In genomic region chr1:90952808-90953207, GRCm38 (mm10) we compare ENCODE assay signal across 23 mouse cellular contexts. TPM values are rescaled to one million over a fixed set of nuclear protein-coding genes. Genes with fewer than 3 reads are reported as not detected.
DNase-seq lines count a peak whose midpoint lies in the region; ATAC-seq and TF ChIP-seq lines count a peak whose summit lies in the region.
"Had no signal": no experiment of that assay in that cellular context is flagged by ENCODE, and none has a peak within 500 bp of the region (broad histone marks: within the 10 kb centered on the region; RNA-seq: fewer than 3 reads in every experiment).

Gene Prlh, plus strand, starts transcription at chr1:90953108.

- H3K4me2 ChIP-seq in hindbrain, embryonic 16.5 days (ENCODE audit: low read length): peak within 1 kb of the TSS; percentile 12; the same call in 1 of the 2 replicates
- H3K4me2 ChIP-seq in hindbrain, embryonic 12.5 days (replicated peaks): no peak within 1 kb of the TSS
- H3K4me2 ChIP-seq in liver, embryonic 12.5 days: peak within 1 kb of the TSS; percentile 29; the same call in 1 of the 2 replicates
- H3K4me2 ChIP-seq in liver, postnatal 0 days (ENCODE audit: low read depth, low read length): no peak within 1 kb of the TSS
- H3K4me2 ChIP-seq: embryonic facial prominence, embryonic 12.5 days; forebrain, embryonic 12.5 days had no signal

- WGBS in hindbrain, embryonic 16.5 days: 75% methylated on average over 8 of the region's 8 CpGs
- WGBS in hindbrain, embryonic 12.5 days: 85% methylated on average over 8 of the region's 8 CpGs
- 78% methylated on average over 8 of the region's 8 CpGs for WGBS in liver, embryonic 12.5 days (ENCODE audit: insufficient replicate concordance)
- WGBS in liver, postnatal 0 days (ENCODE audit: insufficient replicate concordance): 78% methylated on average over 8 of the region's 8 CpGs

- no peak for TF ChIP-seq CTCF in liver, postnatal 0 days (IDR thresholded peaks at IDR 0.05; ENCODE audit: low read depth)

- TF ChIP-seq EP300 in liver, postnatal 0 days (IDR thresholded peaks at IDR 0.05; ENCODE audit: low read depth): no peak

- ATAC-seq in hindbrain, embryonic 16.5 days: no peak
- no peak for ATAC-seq in hindbrain, embryonic 12.5 days (ENCODE audit: low FRiP score)
- no peak for ATAC-seq in liver, embryonic 12.5 days
- no peak for ATAC-seq in liver, postnatal 0 days
- ATAC-seq: forebrain, embryonic 14.5 days had no signal

- H3K9me3 ChIP-seq in hindbrain, embryonic 16.5 days (ENCODE audit: control insufficient read depth, low read length): no peaks in the 10 kb centered on the region
- H3K9me3 ChIP-seq in hindbrain, embryonic 12.5 days (replicated peaks): no peaks in the 10 kb centered on the region
- H3K9me3 ChIP-seq in liver, embryonic 12.5 days (replicated peaks): no peaks in the 10 kb centered on the region
- no peaks in the 10 kb centered on the region for H3K9me3 ChIP-seq in liver, postnatal 0 days (ENCODE audit: low read length)
- H3K9me3 ChIP-seq: embryonic facial prominence, embryonic 12.5 days; forebrain, embryonic 10.5 days; forebrain, embryonic 12.5 days had no signal

- DNase-seq in liver, postnatal 0 days: no peak
- DNase-seq: adrenal gland, adult 2 months; adrenal gland, postnatal 10 days; adrenal gland, postnatal 25 days; cerebellum, adult 11 months; cerebellum, adult 18-20 months; cerebellum, adult 8-10 months; cerebellum, adult 9-11 months; cerebellum, postnatal 14 days; cerebellum, postnatal 36 days; embryo, embryonic 11 days had no signal

- H3K4me3 ChIP-seq in hindbrain, embryonic 16.5 days (ENCODE audit: low read length): no peak within 1 kb of the TSS
- no peak within 1 kb of the TSS for H3K4me3 ChIP-seq in hindbrain, embryonic 12.5 days
- H3K4me3 ChIP-seq in liver, embryonic 12.5 days: no peak within 1 kb of the TSS
- no peak within 1 kb of the TSS for H3K4me3 ChIP-seq in liver, postnatal 0 days (ENCODE audit: low read depth, low read length)
- H3K4me3 ChIP-seq: embryonic facial prominence, embryonic 12.5 days; erythroblast, embryonic 14.5 days; forebrain, embryonic 10.5 days; forebrain, embryonic 12.5 days had no signal

- H3K4me1 ChIP-seq in hindbrain, embryonic 16.5 days (ENCODE audit: control insufficient read depth, insufficient read depth, low read depth, low read length): peaks cover 7% of the 10 kb centered on the region
- H3K4me1 ChIP-seq in hindbrain, embryonic 12.5 days: no peaks in the 10 kb centered on the region
- H3K4me1 ChIP-seq in liver, embryonic 12.5 days: peaks cover 13% of the 10 kb centered on the region
- H3K4me1 ChIP-seq in liver, postnatal 0 days (ENCODE audit: insufficient read depth): no peaks in the 10 kb centered on the region
- H3K4me1 ChIP-seq: embryonic facial prominence, embryonic 12.5 days; forebrain, embryonic 10.5 days; forebrain, embryonic 12.5 days had no signal

- H3K9ac ChIP-seq in hindbrain, embryonic 16.5 days (ENCODE audit: low read depth, low read length): no peak within 1 kb of the TSS
- no peak within 1 kb of the TSS for H3K9ac ChIP-seq in hindbrain, embryonic 12.5 days
- no peak within 1 kb of the TSS for H3K9ac ChIP-seq in liver, embryonic 12.5 days
- no peak within 1 kb of the TSS for H3K9ac ChIP-seq in liver, postnatal 0 days (replicated peaks)
- H3K9ac ChIP-seq: embryonic facial prominence, embryonic 12.5 days; forebrain, embryonic 12.5 days had no signal

- no peak within 1 kb of the TSS for H3K27ac ChIP-seq in hindbrain, embryonic 16.5 days (ENCODE audit: low read depth, low read length)
- H3K27ac ChIP-seq in hindbrain, embryonic 12.5 days: no peak within 1 kb of the TSS
- H3K27ac ChIP-seq in liver, embryonic 12.5 days: no peak within 1 kb of the TSS
- no peak within 1 kb of the TSS for H3K27ac ChIP-seq in liver, postnatal 0 days (ENCODE audit: low read depth)
- H3K27ac ChIP-seq: embryonic facial prominence, embryonic 12.5 days; forebrain, embryonic 10.5 days; forebrain, embryonic 12.5 days had no signal

- H3K27me3 ChIP-seq in hindbrain, embryonic 16.5 days (replicated peaks; ENCODE audit: control insufficient read depth, insufficient read depth, low read length): no peaks in the 10 kb centered on the region; the same call in 1 of the 2 replicates
- no peaks in the 10 kb centered on the region for H3K27me3 ChIP-seq in hindbrain, embryonic 12.5 days
- H3K27me3 ChIP-seq in liver, embryonic 12.5 days (replicated peaks): no peaks in the 10 kb centered on the region
- no peaks in the 10 kb centered on the region for H3K27me3 ChIP-seq in liver, postnatal 0 days (ENCODE audit: insufficient read depth, low read length)
- H3K27me3 ChIP-seq: embryonic facial prominence, embryonic 12.5 days; forebrain, embryonic 12.5 days had no signal

- no peaks in the 10 kb centered on the region for H3K36me3 ChIP-seq in hindbrain, embryonic 16.5 days (ENCODE audit: control insufficient read depth, insufficient read depth, low read length)
- no peaks in the 10 kb centered on the region for H3K36me3 ChIP-seq in hindbrain, embryonic 12.5 days
- H3K36me3 ChIP-seq in liver, embryonic 12.5 days: no peaks in the 10 kb centered on the region
- no peaks in the 10 kb centered on the region for H3K36me3 ChIP-seq in liver, postnatal 0 days (replicated peaks; ENCODE audit: insufficient read depth, low read length)
- H3K36me3 ChIP-seq: embryonic facial prominence, embryonic 12.5 days; forebrain, embryonic 10.5 days; forebrain, embryonic 12.5 days had no signal

RNA-seq across cellular contexts. Expression of gene Prlh, which starts in this region (rescaled TPM):
- polyA plus RNA-seq in hindbrain, embryonic 16.5 days (2015; fragmentation: Nextera tagmentation; extraction: Ambion mirVana): not detected in 2 replicates
- polyA plus RNA-seq in hindbrain, embryonic 12.5 days (2016; fragmentation: Nextera tagmentation; extraction: Ambion mirVana): not detected in 2 replicates
- polyA plus RNA-seq in liver, embryonic 12.5 days (2016; fragmentation: Nextera tagmentation; extraction: Ambion mirVana): 0.67 TPM in 1 of 2 replicates, not detected in the other
- polyA plus RNA-seq in liver, postnatal 0 days (2015; fragmentation: Nextera tagmentation; extraction: Ambion mirVana): not detected in 2 replicates
- polyA plus RNA-seq: adrenal gland, adult 2 months; brain, embryonic 14.5 days; C2C12; embryonic facial prominence, embryonic 12.5 days; embryonic facial prominence, embryonic 14.5 days; forebrain, embryonic 10.5 days; forebrain, embryonic 12.5 days; forebrain, embryonic 14.5 days; forebrain, embryonic 16.5 days had no signal

Comparison
In these comparisons a context has a peak if more than half of its experiments do, and no peak if none do; other contexts are left out.
1. H3K4me2 ChIP-seq: peak in hindbrain, embryonic 16.5 days (single experiment) and liver, embryonic 12.5 days (single experiment); none in hindbrain, embryonic 12.5 days (single experiment) and liver, postnatal 0 days (single experiment).